Mouse (Mus musculus) small intestine, adult 2 months (tissue): ENCODE measurements at regions not wholly inside any gene's neighbourhood (a gene's known extent, or its start where the extent isn't known, plus 50 kb on each side); places are given as distances from the start of the nearest gene placed in this dataset.

ENCODE experiments used
- H3K27ac ChIP-seq: fragments of 200-500 bp; 2 replicates; pipeline ENCODE4 v1.5.1; 2012; ENCODE audit warnings: low read depth, low read length, control low read depth, inconsistent platforms; ENCODE audit not compliant: insufficient read depth
- H3K27me3 ChIP-seq: fragments of 200-500 bp; 2 replicates; pipeline ENCODE4 v1.6.1; 2012; ENCODE audit warnings: mild to moderate bottlenecking, moderate library complexity, low read length, inconsistent platforms; ENCODE audit not compliant: control insufficient read depth, insufficient read depth
- H3K36me3 ChIP-seq: fragments of 200-500 bp; 2 replicates; pipeline ENCODE4 v1.6.1; 2012; ENCODE audit warnings: mild to moderate bottlenecking, low read length, control low read depth, inconsistent platforms; ENCODE audit not compliant: control insufficient read depth, insufficient read depth
- H3K4me1 ChIP-seq: fragments of 200-500 bp; 2 replicates; pipeline ENCODE4 v1.6.1; 2012; ENCODE audit warnings: low read length, inconsistent platforms, mixed read lengths; ENCODE audit not compliant: control insufficient read depth, insufficient read depth, insufficient read length
- H3K4me3 ChIP-seq: fragments of 200-500 bp; 2 replicates; pipeline ENCODE4 v1.5.1; 2012; ENCODE audit warnings: low read depth, mild to moderate bottlenecking, control low read depth, inconsistent platforms, low read length, moderate library complexity
- CTCF ChIP-seq: fragments of 200-500 bp; IDR thresholded peaks from 2 replicates; pipeline ENCODE4 v1.5.1; 2012; ENCODE audit warnings: low read depth, mild to moderate bottlenecking, control low read depth, inconsistent platforms, low read length, moderate library complexity, mixed read lengths; ENCODE audit not compliant: insufficient replicate concordance, insufficient read length; ENCODE audit errors: extremely low read depth
- POLR2A ChIP-seq: fragments of 200-500 bp; IDR thresholded peaks from 2 replicates; pipeline ENCODE4 v1.6.1; 2012; ENCODE audit warnings: low read depth, mild to moderate bottlenecking, control low read depth, inconsistent platforms, low read length, moderate library complexity
- WGBS: fragments of 180-500 bp; shearing (Covaris S2); methylation state at CpG from one replicate; pipeline ENCODE4 v1.1.7; 2018; 5-methylcytosine and 5-hydroxymethylcytosine counted together

DNA sequence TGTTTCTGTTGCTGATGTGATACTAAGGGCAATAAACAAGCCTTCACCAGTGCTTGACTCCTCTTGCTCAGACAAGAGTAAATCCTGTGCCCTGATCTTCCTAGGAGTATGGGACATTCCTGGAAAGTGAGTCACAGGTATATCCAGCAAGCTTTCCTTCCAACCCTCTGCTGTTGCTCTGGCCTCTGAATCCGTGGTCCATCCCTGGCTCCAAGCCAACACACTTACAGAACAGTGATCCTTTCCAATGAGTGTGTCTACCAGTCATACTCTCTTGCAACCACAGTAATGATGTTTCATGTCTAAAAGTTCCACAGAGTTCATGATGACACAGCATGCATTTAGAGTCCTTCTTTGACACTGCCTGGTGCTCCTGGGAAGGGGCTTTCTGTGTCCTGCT lies 277.6 kb upstream of the Tmc3 start:
- no peak overlapping the region for H3K27ac ChIP-seq
- H3K36me3 ChIP-seq = no peaks in the 10 kb centered on the region
- no peak for TF ChIP-seq CTCF
- TF ChIP-seq POLR2A = no peak
- no peak overlapping the region for H3K4me3 ChIP-seq
- no peaks in the 10 kb centered on the region for H3K27me3 ChIP-seq
- WGBS = 24% methylated on average over 1 of the region's 1 CpGs
- H3K4me1 ChIP-seq = no peaks in the 10 kb centered on the region

DNA sequence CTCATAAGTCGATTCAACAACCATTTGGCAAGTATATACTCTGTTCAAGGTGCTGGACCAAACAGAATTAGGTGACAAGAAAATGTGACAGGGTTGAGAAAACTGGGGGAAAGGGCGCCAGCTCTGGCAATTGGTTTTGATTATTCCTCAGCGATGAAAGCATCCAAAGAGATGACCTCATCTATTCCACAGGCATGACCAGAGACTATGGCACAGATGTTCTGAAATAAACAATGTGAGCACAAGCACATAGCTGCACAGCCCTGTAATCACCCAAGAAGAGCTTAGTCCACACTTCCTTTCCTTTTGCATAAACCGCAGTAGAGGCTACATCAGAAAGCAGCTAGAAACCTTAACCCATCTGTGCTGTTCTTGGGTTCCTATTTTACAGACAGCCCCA lies 272.6 kb upstream of the Tmc3 start:
- no peak overlapping the region for H3K4me3 ChIP-seq
- 69% methylated on average over 4 of the region's 4 CpGs for WGBS

DNA sequence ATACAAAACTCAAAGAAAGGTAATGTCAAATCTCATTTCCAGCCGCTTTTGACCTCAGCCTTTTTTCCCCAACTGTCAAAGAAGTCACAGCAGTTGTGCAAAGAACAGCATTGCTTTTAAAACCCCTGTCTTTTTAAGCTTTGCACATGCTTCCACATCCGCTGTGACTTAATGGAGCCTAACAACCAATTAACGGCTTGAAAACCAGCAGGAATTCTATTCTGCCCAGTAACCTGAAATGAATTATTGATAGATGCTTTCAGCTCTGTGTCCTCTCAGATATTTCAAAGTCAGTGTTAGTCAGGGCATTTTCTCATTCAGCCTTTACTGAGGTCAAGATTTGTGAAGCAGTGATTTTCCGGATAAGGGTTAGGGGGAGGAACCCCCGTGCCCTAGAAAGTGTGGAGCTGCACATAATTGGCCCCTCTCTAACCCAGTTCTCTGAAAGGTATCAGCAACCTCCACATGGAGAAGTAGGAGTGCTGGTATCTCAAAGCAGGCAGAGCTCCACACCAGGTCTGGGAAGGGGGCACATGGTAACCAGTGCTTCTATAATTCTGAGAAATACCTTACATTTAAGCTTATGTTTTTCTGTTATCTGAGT lies 254.8 kb upstream of the Tmc3 start:
- Histone ChIP-seq H3K36me3 (no peaks in the 10 kb centered on the region), H3K27me3 (no peaks in the 10 kb centered on the region), H3K4me3 (no peak overlapping the region), H3K4me1 (no peaks in the 10 kb centered on the region), H3K27ac (no peak overlapping the region)
- WGBS = 79% methylated on average over 5 of the region's 5 CpGs
- TF ChIP-seq CTCF (no peak), POLR2A (no peak)

More for the DNA sequence above, 272.6 kb upstream of the Tmc3 start:
- TF ChIP-seq CTCF = no peak
- no peak for TF ChIP-seq POLR2A
- Histone ChIP-seq H3K4me1 (no peaks in the 10 kb centered on the region), H3K36me3 (no peaks in the 10 kb centered on the region), H3K27ac (no peak overlapping the region), H3K27me3 (no peaks in the 10 kb centered on the region)

DNA sequence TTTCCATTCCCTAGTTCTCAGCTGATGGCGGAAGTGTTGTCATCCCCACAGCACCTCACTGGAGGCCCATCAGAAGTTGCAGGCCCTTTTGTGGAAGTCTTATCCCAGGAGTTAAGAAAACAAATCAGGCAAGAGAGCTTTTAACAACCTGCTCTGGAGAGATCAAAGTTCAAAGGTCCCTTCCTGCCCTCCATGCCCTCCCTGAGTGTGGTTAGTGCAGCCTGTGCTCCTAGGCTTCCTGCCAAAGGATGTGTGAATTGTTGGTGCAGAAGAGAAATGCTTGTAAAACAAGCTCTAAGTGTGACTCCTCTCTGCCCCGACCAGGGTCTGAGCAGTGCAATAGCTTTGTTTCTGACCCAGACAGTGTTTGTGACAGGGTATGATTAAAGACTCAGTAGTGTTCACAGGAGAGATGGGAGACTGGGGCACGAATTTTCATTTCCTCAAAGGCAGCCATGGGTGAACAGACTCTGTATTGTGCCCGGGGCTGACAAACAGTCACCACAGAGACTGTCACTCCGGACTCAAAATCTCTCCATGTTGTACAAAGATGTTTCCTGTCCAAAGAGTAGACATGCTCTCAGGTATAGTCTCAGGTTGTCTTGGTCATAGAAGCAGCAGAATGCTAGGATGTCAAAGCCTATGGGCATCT lies 237.5 kb upstream of the Tmc3 start:
- 22% methylated on average over 5 of the region's 5 CpGs for WGBS
- Histone ChIP-seq H3K4me3 (no peak overlapping the region), H3K27me3 (no peaks in the 10 kb centered on the region), H3K4me1 (peaks cover 2% of the 10 kb centered on the region; the same call in 1 of the 2 replicates), H3K27ac (no peak overlapping the region), H3K36me3 (no peaks in the 10 kb centered on the region)
- TF ChIP-seq POLR2A (no peak), CTCF (no peak)

DNA sequence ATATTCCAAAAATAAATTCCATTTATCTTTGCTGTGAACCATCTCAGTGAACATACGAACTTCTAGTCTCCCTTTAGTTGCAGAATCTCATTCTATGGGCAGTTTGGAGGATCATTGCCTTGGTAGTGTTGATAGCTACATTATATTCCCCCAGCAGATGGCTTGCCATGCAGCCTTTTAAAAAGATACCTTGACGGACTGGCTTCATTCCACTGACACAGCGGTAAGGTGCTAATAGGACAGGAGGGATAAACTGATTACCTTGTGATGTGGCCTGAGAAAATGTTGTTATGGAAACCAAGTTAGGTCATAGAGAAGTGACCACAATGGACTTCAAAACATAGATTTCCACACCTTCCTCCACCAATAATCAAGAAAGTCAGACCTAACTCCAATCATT lies 215.5 kb upstream of the Tmc3 start:
- WGBS = 72% methylated on average over 3 of the region's 3 CpGs
- Histone ChIP-seq H3K27ac (no peak overlapping the region), H3K4me1 (no peaks in the 10 kb centered on the region), H3K36me3 (no peaks in the 10 kb centered on the region), H3K4me3 (no peak overlapping the region), H3K27me3 (no peaks in the 10 kb centered on the region)
- TF ChIP-seq POLR2A = no peak
- TF ChIP-seq CTCF = no peak

DNA sequence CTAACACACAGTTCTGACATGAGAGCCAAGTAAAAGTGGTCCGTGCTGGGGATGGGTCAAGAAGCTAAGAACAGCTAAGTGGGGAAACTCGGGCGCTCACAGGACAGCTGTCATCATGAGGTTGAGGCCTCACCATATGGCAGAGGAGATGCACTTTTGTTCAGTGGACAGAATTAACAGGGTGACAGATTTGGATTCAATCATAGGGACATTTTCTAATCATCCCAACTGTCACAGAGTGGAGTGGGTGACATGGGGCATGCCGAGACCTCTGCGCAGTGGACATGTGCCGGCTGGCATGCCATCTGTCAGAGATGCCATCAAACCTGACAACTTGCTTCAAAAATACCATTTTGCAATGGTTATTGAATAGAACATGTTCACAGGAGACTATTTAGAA lies 215.1 kb upstream of the Tmc3 start:
- H3K27me3 ChIP-seq = no peaks in the 10 kb centered on the region
- H3K36me3 ChIP-seq = no peaks in the 10 kb centered on the region
- H3K4me3 ChIP-seq = no peak overlapping the region
- TF ChIP-seq POLR2A = no peak
- no peak for TF ChIP-seq CTCF
- H3K27ac ChIP-seq = no peak overlapping the region
- H3K4me1 ChIP-seq = no peaks in the 10 kb centered on the region
- WGBS = 93% methylated on average over 6 of the region's 6 CpGs

DNA sequence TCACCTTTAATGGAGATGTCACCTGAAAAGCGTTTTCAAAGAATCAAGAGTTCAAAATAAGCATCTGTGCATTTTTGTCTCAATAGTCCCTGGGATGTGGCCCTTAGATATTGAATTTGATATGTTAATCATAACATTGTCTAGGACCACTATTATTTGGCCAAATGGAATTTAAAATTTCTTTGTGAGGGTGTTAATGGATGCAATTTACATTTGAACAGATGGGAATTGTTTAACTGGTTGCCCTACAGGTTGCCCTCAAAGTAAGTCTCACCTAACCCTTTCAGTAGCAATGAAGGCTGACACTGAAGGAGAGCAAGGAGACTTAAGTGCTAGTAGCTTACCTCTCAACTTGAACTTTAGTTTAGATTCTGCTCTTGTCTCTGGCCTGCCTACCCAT lies 207.9 kb upstream of the Tmc3 start:
- H3K27ac ChIP-seq = no peak overlapping the region
- no peaks in the 10 kb centered on the region for H3K27me3 ChIP-seq
- WGBS = 77% methylated on average over 1 of the region's 1 CpGs
- TF ChIP-seq POLR2A (no peak), CTCF (no peak)
- no peaks in the 10 kb centered on the region for H3K4me1 ChIP-seq
- no peak overlapping the region for H3K4me3 ChIP-seq
- no peaks in the 10 kb centered on the region for H3K36me3 ChIP-seq
